Mouse (Mus musculus) stomach, postnatal 0 days (tissue): ENCODE data around the gene Slc8a3. TPM values are rescaled to one million over a fixed set of nuclear protein-coding genes. Genes with fewer than 3 reads are reported as not detected.

Experiments used
- ATAC-seq: fragments of 200-750 bp; cut with Nextera tagmentation; 2 replicates; pipeline ENCODE4 v1.8.0; 2017; ENCODE audit not compliant: low FRiP score, low TSS enrichment
- DNase-seq: peaks from one replicate; pipeline ENCODE4 v3.0.0-alpha.2; 2016; ENCODE audit warnings: low spot score
- H3K27ac ChIP-seq: fragments of 300-500 bp; sonication (generic); replicated peaks from 2 replicates; pipeline ENCODE4 v1.5.1; 2014; ENCODE audit warnings: mild to moderate bottlenecking, control low read depth
- H3K27me3 ChIP-seq: fragments of 300-500 bp; sonication (generic); 2 replicates; pipeline ENCODE4 v1.6.1; 2014; ENCODE audit warnings: low read length; ENCODE audit not compliant: control insufficient read depth, insufficient read depth
- H3K36me3 ChIP-seq: fragments of 300-500 bp; sonication (generic); 2 replicates; pipeline ENCODE4 v1.6.1; 2014; ENCODE audit warnings: low read length, mixed read lengths; ENCODE audit not compliant: control insufficient read depth, insufficient read depth
- H3K4me1 ChIP-seq: fragments of 300-500 bp; sonication (generic); replicated peaks from 2 replicates; pipeline ENCODE4 v1.6.1; 2014; ENCODE audit warnings: antibody characterized with exemption; ENCODE audit not compliant: control insufficient read depth, insufficient read depth
- H3K4me2 ChIP-seq: fragments of 300-500 bp; sonication (generic); replicated peaks from 2 replicates; pipeline ENCODE4 v1.6.1; 2014; ENCODE audit warnings: low read depth, mild to moderate bottlenecking, control low read depth, moderate library complexity
- H3K4me3 ChIP-seq: fragments of 300-500 bp; sonication (generic); 2 replicates; pipeline ENCODE4 v1.5.1; 2014; ENCODE audit warnings: low read depth, low read length, control low read depth
- H3K9ac ChIP-seq: fragments of 300-500 bp; sonication (generic); 2 replicates; pipeline ENCODE4 v1.6.1; 2014; ENCODE audit warnings: mild to moderate bottlenecking, low read length, control low read depth, mixed read lengths
- H3K9me3 ChIP-seq: fragments of 300-500 bp; sonication (generic); 2 replicates; pipeline ENCODE4 v1.6.1; 2016; ENCODE audit warnings: low read length; ENCODE audit not compliant: control insufficient read depth
- CTCF ChIP-seq: IDR thresholded peaks from 2 replicates; pipeline ENCODE4 v1.5.1; 2016; ENCODE audit warnings: antibody characterized with exemption, low read depth, mild to moderate bottlenecking, moderate library complexity
- EP300 ChIP-seq: optimal IDR thresholded peaks from 2 replicates; pipeline ENCODE3; 2016; ENCODE audit warnings: antibody characterized with exemption
- WGBS: fragments of 180-500 bp; shearing (Covaris S2); extraction: QIAGEN DNeasy Blood & Tissue Kit; methylation state at CpG from one replicate; pipeline ENCODE4 v1.1.7; 2014; 5-methylcytosine and 5-hydroxymethylcytosine counted together
- polyA plus RNA-seq: library from polyadenylated mRNA; unstranded; fragments of >200 nt; fragmentation: Nextera tagmentation; extraction: Ambion mirVana; gene quantifications from 2 replicates; pipeline ENCODE4 v1.2.1, GENCODE M21; 2015

The Slc8a3 gene
- polyA plus RNA-seq, 1 experiment from 2014 or later: 0.15 TPM

- Histone ChIP-seq H3K27ac (no peak overlapping the region), H3K4me1 (no peaks in the 10 kb centered on the region), H3K9me3 (no peaks in the 10 kb centered on the region), H3K27me3 (no peaks in the 10 kb centered on the region), H3K36me3 (no peaks in the 10 kb centered on the region), H3K4me2 (no peak overlapping the region), H3K4me3 (no peak overlapping the region), H3K9ac (no peak overlapping the region)
- 78% methylated on average over 3 of the region's 3 CpGs for WGBS
- TF ChIP-seq CTCF: no peak
- no peak for TF ChIP-seq EP300
- DNase-seq (no peak), ATAC-seq (no peak)
These were observed 8.0 kb downstream of the Slc8a3 start for GRCm38 (mm10) chr12:81324991-81325390.

GRCm38 (mm10) chr12:81324116-81324515 lies 8.9 kb downstream of the Slc8a3 start:
- DNase-seq (no peak), ATAC-seq (no peak)
- Histone ChIP-seq H3K4me2 (no peak overlapping the region), H3K4me1 (no peaks in the 10 kb centered on the region), H3K4me3 (no peak overlapping the region), H3K9me3 (no peaks in the 10 kb centered on the region), H3K36me3 (no peaks in the 10 kb centered on the region), H3K27me3 (no peaks in the 10 kb centered on the region), H3K27ac (no peak overlapping the region), H3K9ac (no peak overlapping the region)
- TF ChIP-seq CTCF (no peak), EP300 (no peak)
- 97% methylated on average over 3 of the region's 3 CpGs for WGBS

- Histone ChIP-seq H3K9me3 (no peaks in the 10 kb centered on the region), H3K4me2 (no peak overlapping the region), H3K9ac (no peak overlapping the region), H3K27ac (no peak overlapping the region), H3K4me3 (no peak overlapping the region), H3K36me3 (no peaks in the 10 kb centered on the region), H3K4me1 (no peaks in the 10 kb centered on the region), H3K27me3 (no peaks in the 10 kb centered on the region)
- DNase-seq (no peak), ATAC-seq (no peak)
- TF ChIP-seq CTCF (no peak), EP300 (no peak)
- 57% methylated on average over 1 of the region's 1 CpGs for WGBS
These were observed 12.0 kb downstream of the Slc8a3 start for GRCm38 (mm10) chr12:81321021-81321420.

- DNase-seq: no peak
- Histone ChIP-seq H3K4me1 (no peaks in the 10 kb centered on the region), H3K36me3 (no peaks in the 10 kb centered on the region), H3K27ac (no peak overlapping the region), H3K9me3 (no peaks in the 10 kb centered on the region), H3K4me3 (no peak overlapping the region), H3K9ac (no peak overlapping the region), H3K27me3 (no peaks in the 10 kb centered on the region), H3K4me2 (no peak overlapping the region)
- ATAC-seq: no peak
- no peak for TF ChIP-seq EP300
- TF ChIP-seq CTCF: no peak
- WGBS: 34% methylated on average over 2 of the region's 2 CpGs
These were observed 15.2 kb downstream of the Slc8a3 start for GRCm38 (mm10) chr12:81317811-81318210.

- WGBS: 92% methylated on average over 5 of the region's 5 CpGs
These were observed 17.0 kb downstream of the Slc8a3 start for GRCm38 (mm10) chr12:81315953-81316352.

GRCm38 (mm10) chr12:81303626-81304025 lies 29.4 kb downstream of the Slc8a3 start:
- 80% methylated on average over 5 of the region's 5 CpGs for WGBS
- no peak overlapping the region for H3K4me3 ChIP-seq
- no peak overlapping the region for H3K4me2 ChIP-seq
- DNase-seq (no peak), ATAC-seq (no peak)
- no peak overlapping the region for H3K27ac ChIP-seq
- no peak for TF ChIP-seq EP300
- TF ChIP-seq CTCF: no peak
- no peaks in the 10 kb centered on the region for H3K9me3 ChIP-seq
- no peaks in the 10 kb centered on the region for H3K4me1 ChIP-seq
- no peak overlapping the region for H3K9ac ChIP-seq
- H3K36me3 ChIP-seq: no peaks in the 10 kb centered on the region
- no peaks in the 10 kb centered on the region for H3K27me3 ChIP-seq

More at GRCm38 (mm10) chr12:81315953-81316352, 17.0 kb downstream of the Slc8a3 start:
- no peaks in the 10 kb centered on the region for H3K36me3 ChIP-seq
- DNase-seq (no peak), ATAC-seq (no peak)
- no peak overlapping the region for H3K9ac ChIP-seq
- no peaks in the 10 kb centered on the region for H3K27me3 ChIP-seq
- no peak overlapping the region for H3K4me2 ChIP-seq
- H3K27ac ChIP-seq: no peak overlapping the region
- H3K9me3 ChIP-seq: no peaks in the 10 kb centered on the region
- H3K4me1 ChIP-seq: no peaks in the 10 kb centered on the region
- H3K4me3 ChIP-seq: no peak overlapping the region
- no peak for TF ChIP-seq CTCF
- TF ChIP-seq EP300: no peak
